Mouse (Mus musculus): ENCODE results near the gene Maco1.

DNA sequence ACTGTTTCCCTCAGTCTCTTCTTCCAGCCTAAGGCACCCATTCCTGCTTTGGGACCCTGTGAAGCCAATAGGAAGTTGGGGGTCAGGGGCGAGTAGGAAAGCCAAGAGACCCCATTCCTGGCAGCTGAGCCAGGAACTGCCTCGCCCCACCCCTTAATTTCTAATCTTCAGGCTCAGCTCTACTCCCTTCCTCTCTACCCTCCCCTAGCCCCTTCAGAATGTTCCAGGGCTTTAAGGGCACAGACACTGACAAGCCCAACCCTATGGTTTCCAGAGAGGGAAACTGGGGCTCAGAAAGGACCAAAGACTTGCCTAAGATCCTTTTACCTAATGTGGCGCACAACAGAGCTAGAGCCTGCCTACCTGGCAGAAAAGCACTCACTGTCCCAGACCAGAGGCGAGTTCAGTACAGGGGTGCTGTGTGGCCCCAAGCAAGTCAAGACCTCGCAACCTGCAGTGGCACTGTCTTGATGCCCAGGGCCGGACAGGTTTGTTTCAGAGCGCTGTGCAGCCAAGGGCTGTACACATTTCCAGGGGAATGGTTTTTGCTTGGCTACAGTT is 16.8 kb upstream of the Maco1 start:
- TF ChIP-seq CTCF (IDR thresholded peaks at IDR 0.05; ENCODE audit: insufficient read depth, low read length) (no peak), POLR2A (IDR thresholded peaks at IDR 0.05; ENCODE audit: borderline replicate concordance, extremely low read depth, low read depth, low read length) (no peak)

Data from lung, adult 2 months (tissue).